Mouse (Mus musculus): Measurements from ENCODE around the gene Taf15.

- TF ChIP-seq CTCF (IDR thresholded peaks at IDR 0.05) (no peak), POLR2A (IDR thresholded peaks at IDR 0.05; ENCODE audit: insufficient read depth, low read depth, low read length) (no peak)
These were observed 36.6 kb downstream of the Taf15 start for GRCm38 (mm10) chr11:83509521-83509920.

Measured in heart, adult 2 months (tissue).